Mouse (Mus musculus): ENCODE data around the gene Chrna5.

GRCm38 (mm10) chr9:54994381-54994780 lies 13.7 kb downstream of the Chrna5 start:
- TF ChIP-seq POLR2A (IDR thresholded peaks at IDR 0.05; ENCODE audit: insufficient read length, low read depth) (no peak), TCF12 (IDR thresholded peaks at IDR 0.05; ENCODE audit: insufficient read depth, poor library complexity, severe bottlenecking) (no peak)
